Mouse (Mus musculus): ENCODE measurements around the gene Zdhhc25. TPM values are rescaled to one million over a fixed set of nuclear protein-coding genes. Genes with fewer than 3 reads are reported as not detected.

Gene Zdhhc25
- polyA plus RNA-seq, 1 experiment from 2014 or later: not detected

GRCm38 (mm10) chr15:88602496-88602895 is 2.4 kb downstream of the Zdhhc25 start:
- no peak overlapping the region for H3K27ac ChIP-seq (ENCODE audit: low read depth, low read length)
- no peaks in the 10 kb centered on the region for H3K9me3 ChIP-seq (ENCODE audit: control insufficient read depth, low read length)
- H3K27me3 ChIP-seq (ENCODE audit: control insufficient read depth, insufficient read depth, low read length): no peaks in the 10 kb centered on the region
- no peaks in the 10 kb centered on the region for H3K4me1 ChIP-seq (replicated peaks; ENCODE audit: control insufficient read depth, insufficient read depth, low read length)
- 93% methylated on average over 3 of the region's 3 CpGs for WGBS
- no peak overlapping the region for H3K4me3 ChIP-seq (ENCODE audit: low read depth, low read length)
- no peak overlapping the region for H3K4me2 ChIP-seq (replicated peaks; ENCODE audit: low read depth, low read length)
- no peak overlapping the region for H3K9ac ChIP-seq (ENCODE audit: low read depth, low read length)
- H3K36me3 ChIP-seq (ENCODE audit: control insufficient read depth, insufficient read depth, low read length): no peaks in the 10 kb centered on the region
- ATAC-seq (ENCODE audit: low FRiP score) (no peak), DNase-seq (ENCODE audit: low spot score) (no peak)

GRCm38 (mm10) chr15:88603091-88603732 is 3.1 kb downstream of the Zdhhc25 start:
- Histone ChIP-seq H3K4me3 (ENCODE audit: low read depth, low read length) (no peak overlapping the region), H3K36me3 (ENCODE audit: control insufficient read depth, insufficient read depth, low read length) (no peaks in the 10 kb centered on the region), H3K27ac (ENCODE audit: low read depth, low read length) (no peak overlapping the region), H3K9ac (ENCODE audit: low read depth, low read length) (no peak overlapping the region), H3K27me3 (ENCODE audit: control insufficient read depth, insufficient read depth, low read length) (no peaks in the 10 kb centered on the region), H3K9me3 (ENCODE audit: control insufficient read depth, low read length) (no peaks in the 10 kb centered on the region), H3K4me1 (replicated peaks; ENCODE audit: control insufficient read depth, insufficient read depth, low read length) (no peaks in the 10 kb centered on the region), H3K4me2 (replicated peaks; ENCODE audit: low read depth, low read length) (no peak overlapping the region)
- no peak for ATAC-seq (ENCODE audit: low FRiP score)
- DNase-seq (ENCODE audit: low spot score): no peak
- 81% methylated on average over 9 of the region's 9 CpGs for WGBS

GRCm38 (mm10) chr15:88603733-88604119 is 3.6 kb downstream of the Zdhhc25 start:
- H3K27me3 ChIP-seq (ENCODE audit: control insufficient read depth, insufficient read depth, low read length): no peaks in the 10 kb centered on the region
- no peak overlapping the region for H3K4me2 ChIP-seq (replicated peaks; ENCODE audit: low read depth, low read length)
- no peak for ATAC-seq (ENCODE audit: low FRiP score)
- no peak overlapping the region for H3K27ac ChIP-seq (ENCODE audit: low read depth, low read length)
- no peak for DNase-seq (ENCODE audit: low spot score)
- 88% methylated on average over 1 of the region's 1 CpGs for WGBS
- no peak overlapping the region for H3K4me3 ChIP-seq (ENCODE audit: low read depth, low read length)
- H3K9ac ChIP-seq (ENCODE audit: low read depth, low read length): no peak overlapping the region
- H3K36me3 ChIP-seq (ENCODE audit: control insufficient read depth, insufficient read depth, low read length): no peaks in the 10 kb centered on the region
- H3K9me3 ChIP-seq (ENCODE audit: control insufficient read depth, low read length): no peaks in the 10 kb centered on the region
- H3K4me1 ChIP-seq (replicated peaks; ENCODE audit: control insufficient read depth, insufficient read depth, low read length): no peaks in the 10 kb centered on the region

- Histone ChIP-seq H3K9ac (ENCODE audit: low read depth, low read length) (no peak overlapping the region), H3K9me3 (ENCODE audit: control insufficient read depth, low read length) (no peaks in the 10 kb centered on the region), H3K4me2 (replicated peaks; ENCODE audit: low read depth, low read length) (no peak overlapping the region), H3K27ac (ENCODE audit: low read depth, low read length) (no peak overlapping the region), H3K36me3 (ENCODE audit: control insufficient read depth, insufficient read depth, low read length) (no peaks in the 10 kb centered on the region), H3K4me1 (replicated peaks; ENCODE audit: control insufficient read depth, insufficient read depth, low read length) (no peaks in the 10 kb centered on the region), H3K27me3 (ENCODE audit: control insufficient read depth, insufficient read depth, low read length) (no peaks in the 10 kb centered on the region), H3K4me3 (ENCODE audit: low read depth, low read length) (no peak overlapping the region)
- DNase-seq (ENCODE audit: low spot score) (no peak), ATAC-seq (ENCODE audit: low FRiP score) (no peak)
- 86% methylated on average over 17 of the region's 17 CpGs for WGBS
Observed at GRCm38 (mm10) chr15:88604669-88605414, 4.7 kb downstream of the Zdhhc25 start.

GRCm38 (mm10) chr15:88605415-88605785 is 5.3 kb downstream of the Zdhhc25 start:
- H3K9ac ChIP-seq (ENCODE audit: low read depth, low read length): no peak overlapping the region
- 79% methylated on average over 5 of the region's 5 CpGs for WGBS
- H3K4me1 ChIP-seq (replicated peaks; ENCODE audit: control insufficient read depth, insufficient read depth, low read length): no peaks in the 10 kb centered on the region
- no peak overlapping the region for H3K4me3 ChIP-seq (ENCODE audit: low read depth, low read length)
- no peaks in the 10 kb centered on the region for H3K9me3 ChIP-seq (ENCODE audit: control insufficient read depth, low read length)
- DNase-seq (ENCODE audit: low spot score): no peak
- H3K27ac ChIP-seq (ENCODE audit: low read depth, low read length): no peak overlapping the region
- no peak overlapping the region for H3K4me2 ChIP-seq (replicated peaks; ENCODE audit: low read depth, low read length)
- no peak for ATAC-seq (ENCODE audit: low FRiP score)
- H3K27me3 ChIP-seq (ENCODE audit: control insufficient read depth, insufficient read depth, low read length): no peaks in the 10 kb centered on the region
- H3K36me3 ChIP-seq (ENCODE audit: control insufficient read depth, insufficient read depth, low read length): no peaks in the 10 kb centered on the region

GRCm38 (mm10) chr15:88617125-88617524 is 17.0 kb downstream of the Zdhhc25 start:
- Histone ChIP-seq H3K36me3 (ENCODE audit: control insufficient read depth, insufficient read depth, low read length) (no peaks in the 10 kb centered on the region), H3K9ac (ENCODE audit: low read depth, low read length) (no peak overlapping the region), H3K9me3 (ENCODE audit: control insufficient read depth, low read length) (no peaks in the 10 kb centered on the region), H3K27me3 (ENCODE audit: control insufficient read depth, insufficient read depth, low read length) (no peaks in the 10 kb centered on the region), H3K4me2 (replicated peaks; ENCODE audit: low read depth, low read length) (no peak overlapping the region), H3K4me1 (replicated peaks; ENCODE audit: control insufficient read depth, insufficient read depth, low read length) (no peaks in the 10 kb centered on the region), H3K4me3 (ENCODE audit: low read depth, low read length) (no peak overlapping the region), H3K27ac (ENCODE audit: low read depth, low read length) (no peak overlapping the region)
- no peak for DNase-seq (ENCODE audit: low spot score)
- WGBS: 90% methylated on average over 16 of the region's 16 CpGs
- no peak for ATAC-seq (ENCODE audit: low FRiP score)

- Histone ChIP-seq H3K36me3 (ENCODE audit: control insufficient read depth, insufficient read depth, low read length) (no peaks in the 10 kb centered on the region), H3K4me1 (replicated peaks; ENCODE audit: control insufficient read depth, insufficient read depth, low read length) (no peaks in the 10 kb centered on the region), H3K4me2 (replicated peaks; ENCODE audit: low read depth, low read length) (no peak overlapping the region), H3K4me3 (ENCODE audit: low read depth, low read length) (no peak overlapping the region), H3K27me3 (ENCODE audit: control insufficient read depth, insufficient read depth, low read length) (no peaks in the 10 kb centered on the region), H3K9me3 (ENCODE audit: control insufficient read depth, low read length) (no peaks in the 10 kb centered on the region), H3K9ac (ENCODE audit: low read depth, low read length) (no peak overlapping the region), H3K27ac (ENCODE audit: low read depth, low read length) (no peak overlapping the region)
- DNase-seq (ENCODE audit: low spot score): peak; percentile 71
- ATAC-seq (ENCODE audit: low FRiP score): no peak
- WGBS: 56% methylated on average over 17 of the region's 17 CpGs
Observed at GRCm38 (mm10) chr15:88618008-88618773, 18.1 kb downstream of the Zdhhc25 start.

- ATAC-seq (ENCODE audit: low FRiP score): no peak
- WGBS: 81% methylated on average over 2 of the region's 2 CpGs
- Histone ChIP-seq H3K9ac (ENCODE audit: low read depth, low read length) (no peak overlapping the region), H3K27me3 (ENCODE audit: control insufficient read depth, insufficient read depth, low read length) (no peaks in the 10 kb centered on the region), H3K4me1 (replicated peaks; ENCODE audit: control insufficient read depth, insufficient read depth, low read length) (no peaks in the 10 kb centered on the region), H3K4me2 (replicated peaks; ENCODE audit: low read depth, low read length) (no peak overlapping the region), H3K9me3 (ENCODE audit: control insufficient read depth, low read length) (no peaks in the 10 kb centered on the region), H3K36me3 (ENCODE audit: control insufficient read depth, insufficient read depth, low read length) (no peaks in the 10 kb centered on the region), H3K27ac (ENCODE audit: low read depth, low read length) (no peak overlapping the region), H3K4me3 (ENCODE audit: low read depth, low read length) (no peak overlapping the region)
- no peak for DNase-seq (ENCODE audit: low spot score)
Observed at GRCm38 (mm10) chr15:88620017-88620416, 19.9 kb downstream of the Zdhhc25 start.
